ENCODE assay signal across 8 mouse cellular contexts in genomic region chr1:128359554-128360376, GRCm38 (mm10). TPM values are rescaled to one million over a fixed set of nuclear protein-coding genes. Genes with fewer than 3 reads are reported as not detected.
DNase-seq lines count a peak whose midpoint lies in the region; ATAC-seq lines count a peak whose summit lies in the region.

Gene Mcm6, minus strand, starts transcription at chr1:128359664.

- DNase-seq in adipocyte (ENCODE audit: low spot score), result peak; percentile 91
- DNase-seq in embryo, embryonic 10 days (ENCODE audit: low spot score), result peak; percentile 99
- DNase-seq in gastrocnemius, postnatal 10 days, result peak; percentile 92
- peak; percentile 97 for DNase-seq in induced T-regulatory cell, adult 2 months (ENCODE audit: low read depth)
- DNase-seq in left cerebral cortex, adult 9 months (ENCODE audit: low spot score in 2 of 2), result peak; percentile 80 to 94
- DNase-seq in right cerebral cortex, postnatal 14 days, result peak; percentile 94
- peak; percentile 89 to 93 for DNase-seq in urinary bladder, postnatal 36 days (ENCODE audit: low spot score in 2 of 2)

- peak; percentile 84 for ATAC-seq in megakaryocyte progenitor cell, adult 5-6 weeks (replicated peaks; ENCODE audit: poor library complexity)

RNA-seq across cellular contexts. Expression of gene Mcm6, which starts in this region (rescaled TPM):
- total RNA-seq in gastrocnemius, postnatal 10 days (2021), result 10 to 100 TPM; 15.3 to 22.4 TPM
- total RNA-seq in megakaryocyte progenitor cell, adult 5-6 weeks (2015), result 331 and 334 TPM in 2 replicates
- 411 and 429 TPM in 2 replicates for total RNA-seq in megakaryocyte progenitor cell, adult 5-6 weeks (2017)

Comparison
In these comparisons a context has a peak if more than half of its experiments do, and no peak if none do; other contexts are left out.
1. Peak in every context shown above with its lines: DNase-seq and ATAC-seq.
2. RNA of gene Mcm6 (total RNA-seq): 331 to 429 TPM in megakaryocyte progenitor cell, adult 5-6 weeks; 15.3 to 22.4 TPM in gastrocnemius, postnatal 10 days; every median in the first group is over 10 times any median in the second.